Mouse (Mus musculus) heart, postnatal 25 days (tissue): ENCODE data around the gene Tnni1. TPM values are rescaled to one million over a fixed set of nuclear protein-coding genes. Genes with fewer than 3 reads are reported as not detected.

ENCODE experiments used
- DNase-seq: peaks from one replicate; pipeline ENCODE4 v3.0.0; 2022; ENCODE audit warnings: low spot score
- intact Hi-C: fragments of 180-260 bp; cut with DNase I; formaldehyde crosslinking; loops from one replicate; pipeline ENCODE4 v1.15.1; 2025
- total RNA-seq, 2 experiments: library from RNA; stranded (reverse); gene quantifications; 2 replicates each; pipeline ENCODE4 v1.2.3; 2021

Tnni1 gene
- total RNA-seq, 2 experiments from 2014 or later: 2.0 to 2.3 TPM

GRCm38 (mm10) chr1:135857137-135857775 is 78.0 kb downstream of the Tnni1 start:
- intact Hi-C loops: no loop called here
- no peak for DNase-seq

- no peak for DNase-seq
- intact Hi-C loops: no loop called here
These were observed 79.3 kb downstream of the Tnni1 start for GRCm38 (mm10) chr1:135858533-135858932.

Other genes with a start within 250 kb of the Tnni1 start
- gene Nav1, start 172.1 kb upstream of the Tnni1 start, total RNA-seq: 10 to 100 TPM; 19.6 to 19.8 TPM
- gene Csrp1, start 59.4 kb upstream of the Tnni1 start, total RNA-seq: 10 to 100 TPM; 48.0 to 56.7 TPM
- gene Phlda3, start 13.3 kb upstream of the Tnni1 start, total RNA-seq: 10 to 100 TPM; 12.9 to 14.6 TPM
- gene Lad1, start 39.2 kb downstream of the Tnni1 start, total RNA-seq: 1 to 10 TPM; 5.6 to 6.0 TPM
- gene Tnnt2, start 56.9 kb downstream of the Tnni1 start, total RNA-seq: 1,000 to 10,000 TPM; 8,717 to 8,772 TPM
- gene Pkp1, start 139.8 kb downstream of the Tnni1 start, total RNA-seq: not detected
- gene Igfn1, start 226.9 kb downstream of the Tnni1 start, total RNA-seq: under 1 TPM in 1 of 2 experiments, not detected in 1; 0.20 TPM
- 10 to 100 TPM; 14.6 to 15.8 TPM for gene Tmem9, start 228.7 kb downstream of the Tnni1 start, total RNA-seq